Mouse (Mus musculus) heart, postnatal 0 days (tissue): ENCODE data around the gene Tmem169.

ENCODE experiments used
- CTCF ChIP-seq: IDR thresholded peaks from 2 replicates; pipeline ENCODE4 v1.5.1; 2016; ENCODE audit warnings: antibody characterized with exemption, control low read depth, low read depth
- EP300 ChIP-seq: IDR thresholded peaks from 2 replicates; pipeline ENCODE4 v1.6.1; 2016; ENCODE audit warnings: antibody characterized with exemption, low read depth

DNA sequence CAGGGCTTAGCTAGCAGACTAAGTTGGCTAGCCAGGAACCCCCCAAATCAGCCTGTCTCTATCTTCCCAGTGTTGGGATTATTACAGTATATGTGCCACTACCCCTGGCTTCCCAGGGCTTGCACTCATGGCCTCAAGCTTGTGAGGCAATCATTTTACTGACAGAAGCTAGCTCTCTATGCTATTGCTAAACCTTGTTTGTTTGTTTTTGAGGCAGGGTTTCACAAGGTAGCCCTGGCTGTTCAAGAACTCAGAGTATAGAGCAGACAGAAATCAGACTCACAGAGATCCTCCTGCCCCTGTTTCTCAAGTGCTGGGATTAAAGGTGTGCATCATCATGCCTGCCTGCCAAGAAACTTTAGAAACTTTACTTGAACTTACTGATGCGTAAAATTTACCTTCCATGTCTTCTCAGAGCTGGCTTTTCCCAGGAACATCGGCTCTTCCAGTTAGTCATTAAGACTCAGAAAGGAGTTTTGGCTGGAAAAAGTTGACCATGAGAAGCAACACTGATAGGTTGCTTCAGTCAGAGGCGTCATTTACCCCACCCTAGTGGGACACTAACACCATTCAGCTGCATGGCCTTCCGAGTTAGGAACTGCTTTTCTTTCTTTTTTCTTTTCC, 4.5 kb downstream of the Tmem169 start:
- TF ChIP-seq CTCF, result no peak
- no peak for TF ChIP-seq EP300
